Mouse (Mus musculus) lung, postnatal 0 days (tissue): Measurements from ENCODE around the gene Amt.

Experiments
- CTCF ChIP-seq: IDR thresholded peaks from 2 replicates; pipeline ENCODE4 v1.5.1; 2016; ENCODE audit warnings: antibody characterized with exemption, mild to moderate bottlenecking
- EP300 ChIP-seq: IDR thresholded peaks from 2 replicates; pipeline ENCODE4 v1.6.1; 2016; ENCODE audit warnings: antibody characterized with exemption, mild to moderate bottlenecking, control low read depth

DNA sequence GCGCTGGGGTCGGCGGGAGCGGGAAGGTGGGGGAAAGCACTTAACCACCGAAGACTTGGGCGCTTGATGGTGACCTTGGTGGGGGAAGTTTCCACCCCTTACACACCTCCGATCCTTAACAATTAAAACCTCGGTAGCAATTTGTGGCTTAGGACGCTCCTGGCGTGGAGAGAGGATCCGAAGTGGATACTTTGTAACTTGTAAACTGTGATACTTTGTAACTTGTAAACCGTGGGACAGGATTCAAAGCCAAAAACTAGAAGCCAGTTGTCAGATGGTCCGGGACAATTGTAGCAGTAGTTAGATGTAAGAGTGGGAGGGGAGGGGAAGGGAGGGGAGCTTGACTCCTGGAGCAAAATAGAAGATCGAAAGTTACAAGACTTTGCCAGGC, 51.6 kb downstream of the Amt start:
- TF ChIP-seq CTCF (no peak), EP300 (no peak)
